Mouse (Mus musculus) cerebellum, adult 9-11 months (tissue): ENCODE measurements around the gene Slco3a1.

Source experiments
- DNase-seq: peaks from one replicate; pipeline ENCODE4 v3.0.0; 2022

The Slco3a1 gene

DNA sequence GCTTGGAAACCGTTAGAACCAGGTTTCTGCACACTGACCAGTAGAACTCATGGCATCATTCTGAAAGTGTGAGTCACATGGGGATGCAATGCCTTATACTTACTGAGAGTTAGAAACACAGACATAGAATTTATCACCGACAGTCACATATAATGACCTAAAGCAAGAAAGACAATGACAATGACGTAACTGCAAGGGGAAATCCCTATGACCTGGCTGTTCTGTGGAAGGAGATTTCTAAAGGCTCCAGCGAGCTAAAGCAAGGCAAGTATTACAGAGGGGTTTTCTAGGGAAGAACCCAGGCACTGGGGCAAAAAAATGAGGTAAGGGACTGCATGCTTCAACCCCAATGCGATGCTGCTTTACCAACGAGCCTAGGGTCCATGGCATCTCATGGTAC is 26.9 kb downstream of the Slco3a1 start:
- DNase-seq, result no peak

DNA sequence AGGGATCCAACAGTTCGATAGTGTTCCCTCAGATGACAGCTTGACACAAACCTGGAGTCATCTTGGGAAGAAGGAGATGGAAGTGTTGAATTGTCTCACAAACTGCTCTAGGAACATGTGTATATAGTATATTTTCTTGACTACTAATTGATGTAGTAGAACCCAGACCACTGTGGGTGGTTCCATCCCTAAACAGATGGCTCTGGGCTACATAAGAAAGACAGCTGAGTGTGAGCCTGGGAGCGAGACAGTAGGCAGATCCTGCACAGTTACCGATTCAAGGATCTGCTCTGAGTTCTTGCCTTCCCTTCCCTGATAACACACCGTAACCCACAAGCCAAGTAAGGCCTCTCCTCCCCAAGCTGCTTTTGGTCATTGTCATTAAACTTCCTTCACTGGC is 28.6 kb downstream of the Slco3a1 start:
- no peak for DNase-seq

DNA sequence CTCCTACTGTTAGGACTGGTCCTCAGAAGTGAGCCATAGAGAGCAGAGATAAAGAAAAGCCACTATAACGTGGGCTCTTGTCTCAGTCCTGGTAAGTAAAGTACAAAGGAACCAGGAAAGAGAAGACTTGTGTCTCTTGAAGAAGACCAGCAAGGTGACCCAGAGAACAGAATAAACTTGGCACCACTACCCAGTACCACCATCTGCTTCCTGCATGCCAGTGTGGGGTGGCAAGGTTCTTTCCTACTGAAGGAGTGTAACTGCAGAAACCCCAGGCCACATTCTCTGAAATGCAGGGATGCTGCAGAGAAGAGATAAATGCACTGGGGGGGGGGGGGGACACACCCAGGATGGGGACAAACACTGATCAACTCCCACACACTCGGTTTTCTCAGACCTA is 29.0 kb downstream of the Slco3a1 start:
- peak; percentile 78 for DNase-seq

DNA sequence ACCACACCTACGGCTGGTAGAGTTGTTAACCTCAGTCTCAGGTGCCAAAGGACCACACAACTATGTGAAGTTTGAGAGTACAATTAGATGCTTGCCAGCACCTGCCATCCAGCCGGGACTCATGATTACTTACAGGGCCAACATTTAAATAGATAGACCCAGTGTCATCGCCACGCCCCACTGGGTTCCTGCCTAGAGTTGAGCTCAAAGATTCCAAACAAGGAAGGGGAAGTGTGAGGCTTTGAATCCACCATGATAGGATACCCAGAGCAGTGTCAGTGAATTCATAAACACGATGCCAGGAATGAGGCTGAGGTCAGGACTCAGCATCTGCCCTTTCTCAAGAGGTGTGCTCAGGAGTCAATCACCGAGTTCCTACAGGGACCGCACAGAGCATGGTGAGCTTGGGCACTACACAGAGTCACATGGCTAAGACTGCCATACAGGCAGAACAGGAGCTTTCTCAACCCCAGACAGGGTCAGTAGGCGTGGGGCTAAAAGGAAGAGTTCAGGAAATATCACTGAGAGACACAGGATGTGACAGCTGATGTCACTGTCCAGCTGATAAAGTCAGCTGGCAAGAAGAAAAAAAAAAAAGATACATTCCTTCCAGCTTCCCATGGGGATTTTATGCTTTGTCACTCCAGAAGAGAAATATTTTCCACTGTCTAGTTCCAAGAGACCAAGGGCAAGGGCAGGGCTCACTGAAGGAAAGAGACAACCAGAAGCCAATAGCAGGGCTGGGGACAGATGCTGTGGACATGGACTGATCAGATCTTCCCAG is 30.2 kb downstream of the Slco3a1 start:
- DNase-seq, result no peak

GRCm38 (mm10) chr7:74523086-74523485 is 31.5 kb downstream of the Slco3a1 start:
- no peak for DNase-seq

GRCm38 (mm10) chr7:74522260-74522659 is 32.3 kb downstream of the Slco3a1 start:
- DNase-seq, result no peak

DNA sequence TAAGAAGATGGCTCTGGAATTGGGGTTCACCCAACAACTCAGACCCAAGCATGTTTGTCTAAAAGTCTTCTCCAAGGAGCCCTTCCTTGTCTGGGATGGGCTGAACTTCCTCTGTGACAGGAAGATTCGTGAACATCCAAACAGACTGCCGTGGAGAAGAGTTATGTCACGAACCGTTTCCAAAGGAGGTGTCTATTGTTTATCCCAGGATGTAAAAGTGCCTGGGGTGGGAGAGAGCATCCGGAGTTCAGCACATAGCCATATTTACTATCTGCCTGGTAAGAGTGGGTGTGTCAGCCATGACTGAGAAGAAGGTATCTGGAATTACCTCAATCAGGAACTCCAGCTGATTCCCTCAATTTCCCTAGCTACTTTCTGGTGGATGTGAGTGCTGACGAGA is 35.2 kb downstream of the Slco3a1 start:
- DNase-seq, result no peak

GRCm38 (mm10) chr7:74518776-74519175 is 35.8 kb downstream of the Slco3a1 start:
- no peak for DNase-seq

GRCm38 (mm10) chr7:74518255-74518654 is 36.3 kb downstream of the Slco3a1 start:
- no peak for DNase-seq

GRCm38 (mm10) chr7:74510676-74511075 is 43.9 kb downstream of the Slco3a1 start:
- no peak for DNase-seq

DNA sequence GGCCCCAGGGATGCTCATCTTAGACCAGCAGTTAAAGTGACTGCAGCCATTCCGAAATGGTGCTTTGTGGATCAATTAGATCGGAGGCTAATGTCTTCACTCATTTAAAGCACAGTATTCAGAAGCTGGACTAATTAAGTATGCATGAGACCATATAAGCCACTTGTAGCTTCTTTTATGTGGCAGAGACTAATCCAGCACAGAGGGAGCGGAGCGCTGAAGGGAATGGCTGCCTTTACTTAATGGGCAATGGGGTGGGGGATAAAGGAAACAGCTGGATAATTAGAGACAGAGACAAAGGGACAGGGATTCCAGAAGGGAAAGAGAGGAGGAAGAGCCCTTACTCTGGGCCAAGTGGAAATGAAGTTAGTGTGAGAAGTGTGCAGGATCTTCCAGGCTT is 46.4 kb downstream of the Slco3a1 start:
- DNase-seq, result no peak

DNA sequence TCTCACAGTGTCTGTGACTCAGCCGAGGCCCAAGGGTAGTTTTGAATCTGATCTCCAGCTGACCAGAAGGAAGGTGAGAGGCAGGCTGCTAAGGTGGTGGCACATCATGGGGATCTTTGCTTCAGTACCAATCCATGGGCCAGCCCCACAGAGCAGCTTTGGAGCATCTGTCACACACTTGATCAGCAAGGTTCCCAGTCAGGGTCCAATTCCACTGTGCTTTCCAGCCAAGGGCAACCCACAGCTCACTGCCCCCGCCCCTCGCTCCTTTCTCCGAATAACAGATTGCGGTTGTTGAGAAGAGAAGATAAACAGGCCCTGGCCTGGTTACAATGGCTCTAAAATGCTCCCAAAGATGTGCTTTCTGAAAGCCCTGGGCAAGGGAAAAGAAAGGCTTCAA is 47.7 kb downstream of the Slco3a1 start:
- DNase-seq, result no peak

DNA sequence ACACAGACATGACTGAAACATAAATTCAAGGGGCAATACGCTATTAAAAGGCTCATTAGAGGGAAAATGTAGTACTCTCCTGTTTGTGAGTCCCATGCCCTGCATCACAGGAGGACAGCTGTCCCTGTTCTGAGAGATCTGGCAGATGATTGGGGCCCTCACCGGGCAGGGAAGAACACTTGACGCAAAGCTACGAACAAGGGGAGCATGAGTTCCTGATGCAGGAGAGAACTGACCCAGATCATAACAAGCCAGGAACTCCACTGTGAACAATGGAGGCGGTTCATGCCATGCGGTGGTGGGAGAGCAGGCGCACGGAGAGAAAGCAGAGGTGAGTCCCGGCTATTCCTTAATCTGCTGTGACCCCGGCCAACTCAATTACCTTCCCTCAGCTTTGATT is 48.9 kb downstream of the Slco3a1 start:
- peak; percentile 68 for DNase-seq

DNA sequence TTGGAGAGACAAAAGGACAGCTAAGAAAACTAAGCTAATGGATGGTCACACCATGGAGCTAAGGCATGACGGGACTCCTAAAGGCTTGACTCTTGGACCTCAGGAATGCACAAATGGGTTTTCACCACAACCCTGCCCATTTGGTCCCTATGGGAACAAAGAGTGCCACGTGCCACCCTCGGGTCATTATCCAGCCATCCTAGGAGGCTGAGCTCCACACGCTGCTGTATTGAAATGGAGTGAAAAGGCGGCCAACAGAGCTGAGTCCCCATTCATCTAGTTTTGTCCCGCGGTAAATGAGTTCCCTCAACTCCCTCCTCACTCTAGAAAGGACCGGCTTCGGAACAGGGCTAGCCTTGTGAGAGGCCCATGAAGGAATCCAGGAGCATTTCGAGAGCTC is 53.4 kb downstream of the Slco3a1 start:
- DNase-seq, result no peak

GRCm38 (mm10) chr7:74499470-74499869 is 55.1 kb downstream of the Slco3a1 start:
- no peak for DNase-seq

GRCm38 (mm10) chr7:74498266-74498980 is 56.2 kb downstream of the Slco3a1 start:
- no peak for DNase-seq

GRCm38 (mm10) chr7:74497203-74497602 is 57.4 kb downstream of the Slco3a1 start:
- no peak for DNase-seq

DNA sequence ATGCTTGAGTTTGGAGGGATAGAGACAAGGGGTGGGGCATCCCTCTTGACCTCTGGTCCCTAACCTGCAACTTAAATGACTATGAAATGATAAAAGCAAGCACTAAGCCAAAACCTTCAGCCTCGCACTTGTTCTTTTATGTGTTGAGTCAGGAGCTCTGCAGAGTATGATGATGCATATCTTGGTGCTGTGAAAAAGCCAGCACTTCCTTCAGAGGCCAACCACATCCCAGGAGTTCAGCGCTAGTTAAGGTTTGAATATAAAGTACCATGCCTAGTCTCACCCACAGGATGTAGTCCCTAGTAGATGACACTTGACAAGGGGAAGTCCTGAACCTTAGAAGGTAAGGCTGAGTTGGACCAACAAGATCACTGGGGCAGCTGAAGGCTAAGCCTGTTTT is 59.1 kb downstream of the Slco3a1 start:
- no peak for DNase-seq

DNA sequence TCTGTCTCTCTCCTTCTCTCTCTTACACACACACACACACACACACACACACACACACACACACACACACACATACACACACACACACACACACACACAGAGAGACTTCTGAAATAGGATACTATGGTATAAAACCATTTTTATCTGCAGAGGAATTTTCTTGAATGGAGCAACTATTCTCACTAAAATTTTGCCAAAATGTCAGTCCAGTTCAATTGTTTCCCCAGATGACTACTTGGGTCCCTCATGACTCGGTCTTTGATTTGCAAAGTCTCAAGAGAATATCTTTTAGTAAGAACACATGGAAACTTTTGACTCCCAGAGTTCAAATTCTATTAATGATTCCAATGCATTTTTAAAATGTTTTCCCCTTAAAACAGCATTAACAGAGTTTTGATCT is 60.8 kb downstream of the Slco3a1 start:
- no peak for DNase-seq

GRCm38 (mm10) chr7:74491683-74492355 is 62.8 kb downstream of the Slco3a1 start:
- DNase-seq, result no peak

DNA sequence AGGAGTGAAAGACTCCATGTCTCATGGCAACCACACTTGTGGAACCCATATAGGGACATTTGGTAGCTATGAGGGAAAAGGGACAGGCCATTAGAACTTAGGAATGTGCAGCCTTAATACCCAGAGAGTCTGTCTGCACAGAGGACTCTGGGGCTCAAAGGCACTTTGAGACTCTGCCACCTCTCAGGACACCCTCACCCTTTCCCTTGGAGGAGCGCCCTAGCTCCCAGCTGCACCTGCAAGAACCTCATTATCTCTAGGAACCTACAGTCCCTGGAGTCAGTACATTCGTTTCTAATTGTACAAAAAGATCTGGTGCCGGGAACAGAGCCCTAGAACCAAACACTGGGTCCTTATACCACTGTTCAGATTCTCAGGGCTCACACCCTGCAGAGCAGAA is 66.4 kb downstream of the Slco3a1 start:
- no peak for DNase-seq

- peak; percentile 59 for DNase-seq
Measured at GRCm38 (mm10) chr7:74487727-74488126, 66.9 kb downstream of the Slco3a1 start.

GRCm38 (mm10) chr7:74486083-74486482 is 68.5 kb downstream of the Slco3a1 start:
- no peak for DNase-seq

- no peak for DNase-seq
Measured at GRCm38 (mm10) chr7:74485669-74486068, 68.9 kb downstream of the Slco3a1 start.
